Mouse (Mus musculus): ENCODE measurements around the gene Aunip.
A peak's percentile ranks its signal among the peaks of the same experiment; 100 is the strongest.

Aunip gene

GRCm38 (mm10) chr4:134515614-134516013 lies 4.8 kb downstream of the Aunip start:
- no peak for DNase-seq (ENCODE audit: low read depth, low spot score)

- peak; percentile 64 for DNase-seq (ENCODE audit: low read depth, low spot score)
Measured at GRCm38 (mm10) chr4:134516981-134517380, 6.2 kb downstream of the Aunip start.

GRCm38 (mm10) chr4:134517719-134518118 lies 6.9 kb downstream of the Aunip start:
- no peak for DNase-seq (ENCODE audit: low read depth, low spot score)

- DNase-seq (ENCODE audit: low read depth, low spot score): no peak
Measured at GRCm38 (mm10) chr4:134518541-134518940, 7.7 kb downstream of the Aunip start.

- no peak for DNase-seq (ENCODE audit: low read depth, low spot score)
Measured at GRCm38 (mm10) chr4:134519281-134519680, 8.5 kb downstream of the Aunip start.

- DNase-seq (ENCODE audit: low read depth, low spot score): no peak
Measured at GRCm38 (mm10) chr4:134523447-134523846, 12.6 kb downstream of the Aunip start.

GRCm38 (mm10) chr4:134525806-134526205 lies 15.0 kb downstream of the Aunip start:
- DNase-seq (ENCODE audit: low read depth, low spot score): no peak

- DNase-seq (ENCODE audit: low read depth, low spot score): no peak
Measured at GRCm38 (mm10) chr4:134526220-134526619, 15.4 kb downstream of the Aunip start.

- no peak for DNase-seq (ENCODE audit: low read depth, low spot score)
Measured at GRCm38 (mm10) chr4:134532928-134533327, 22.1 kb downstream of the Aunip start.

- DNase-seq (ENCODE audit: low read depth, low spot score): no peak
Measured at GRCm38 (mm10) chr4:134533421-134533820, 22.6 kb downstream of the Aunip start.

GRCm38 (mm10) chr4:134534124-134534886 lies 23.5 kb downstream of the Aunip start:
- DNase-seq (ENCODE audit: low read depth, low spot score): no peak

GRCm38 (mm10) chr4:134534932-134535786 lies 24.4 kb downstream of the Aunip start, which contains the start of gene Mtfr1l:
TSS of gene Mtfr1l (minus strand) at chr4:134535387.
- peak; percentile 95 for DNase-seq (ENCODE audit: low read depth, low spot score)

- DNase-seq (ENCODE audit: low read depth, low spot score): no peak
Measured at GRCm38 (mm10) chr4:134535787-134536151, 25.0 kb downstream of the Aunip start.

GRCm38 (mm10) chr4:134538997-134539580 lies 28.3 kb downstream of the Aunip start:
- no peak for DNase-seq (ENCODE audit: low read depth, low spot score)

GRCm38 (mm10) chr4:134542726-134543125 lies 31.9 kb downstream of the Aunip start:
- no peak for DNase-seq (ENCODE audit: low read depth, low spot score)

- peak; percentile 86 for DNase-seq (ENCODE audit: low read depth, low spot score)
Measured at GRCm38 (mm10) chr4:134543261-134543660, 32.5 kb downstream of the Aunip start.

- no peak for DNase-seq (ENCODE audit: low read depth, low spot score)
Measured at GRCm38 (mm10) chr4:134546814-134547705, 36.3 kb downstream of the Aunip start.

- peak; percentile 53 for DNase-seq (ENCODE audit: low read depth, low spot score)
Measured at GRCm38 (mm10) chr4:134548169-134548938, 37.6 kb downstream of the Aunip start.

GRCm38 (mm10) chr4:134549899-134550298 lies 39.1 kb downstream of the Aunip start:
- DNase-seq (ENCODE audit: low read depth, low spot score): no peak

GRCm38 (mm10) chr4:134551494-134552316 lies 40.9 kb downstream of the Aunip start, which contains the start of gene Selenon:
TSS of gene Selenon (minus strand) at chr4:134552166.
- no peak for DNase-seq (ENCODE audit: low read depth, low spot score)
